Mouse (Mus musculus) olfactory bulb, adult 2 months (tissue): ENCODE results near the gene Xirp1.

Experiments
- CTCF ChIP-seq: fragments of 200-500 bp; IDR thresholded peaks from 2 replicates; pipeline ENCODE4 v1.5.1; 2012; ENCODE audit warnings: low read depth, mild to moderate bottlenecking, low read length, moderate library complexity; ENCODE audit not compliant: insufficient read depth
- POLR2A ChIP-seq: fragments of 200-500 bp; IDR thresholded peaks from 2 replicates; pipeline ENCODE4 v1.6.1; 2012; ENCODE audit warnings: mild to moderate bottlenecking, low read depth, low read length, moderate library complexity; ENCODE audit not compliant: insufficient read depth

- TF ChIP-seq CTCF = no peak
- no peak for TF ChIP-seq POLR2A
These were observed 40.9 kb upstream of the Xirp1 start for GRCm38 (mm10) chr9:120064317-120064716.
